Mouse (Mus musculus): ENCODE data around the gene Ephx4. TPM values are rescaled to one million over a fixed set of nuclear protein-coding genes. Genes with fewer than 3 reads are reported as not detected.

The Ephx4 gene
- polyA plus RNA-seq (2014; fragmentation: Nextera tagmentation; extraction: Ambion mirVana), result 0.95 and 1.1 TPM in 2 replicates

- 22% methylated on average over 5 of the region's 5 CpGs for WGBS
- H3K4me2 ChIP-seq (ENCODE audit: low read depth, low read length, severe bottlenecking), result peak within 1 kb of the TSS; percentile 96
- peak within 1 kb of the TSS; percentile 65 for H3K9ac ChIP-seq (ENCODE audit: low read length)
- no peaks in the 10 kb centered on the region; the same call in 1 of the 2 replicates for H3K4me1 ChIP-seq (replicated peaks; ENCODE audit: control insufficient read depth, insufficient read depth, low read length)
- ATAC-seq (replicated peaks; ENCODE audit: low FRiP score) (no peak), DNase-seq (ENCODE audit: low spot score) (no peak)
- H3K36me3 ChIP-seq (ENCODE audit: control insufficient read depth, insufficient read depth, low read length), result no peaks in the 10 kb centered on the region
- H3K27ac ChIP-seq (ENCODE audit: low read depth, low read length), result no peak within 1 kb of the TSS
- peaks cover 17% of the 10 kb centered on the region for H3K27me3 ChIP-seq (ENCODE audit: control insufficient read depth, insufficient read depth, low read length)
- no peaks in the 10 kb centered on the region for H3K9me3 ChIP-seq (ENCODE audit: control insufficient read depth, low read length)
- peak within 1 kb of the TSS; percentile 58 for H3K4me3 ChIP-seq (ENCODE audit: low read depth, low read length)
These were observed at the start of gene Ephx4 for GRCm38 (mm10) chr5:107402436-107402835. TSS of gene Ephx4 (plus strand) at chr5:107402736.

DNA sequence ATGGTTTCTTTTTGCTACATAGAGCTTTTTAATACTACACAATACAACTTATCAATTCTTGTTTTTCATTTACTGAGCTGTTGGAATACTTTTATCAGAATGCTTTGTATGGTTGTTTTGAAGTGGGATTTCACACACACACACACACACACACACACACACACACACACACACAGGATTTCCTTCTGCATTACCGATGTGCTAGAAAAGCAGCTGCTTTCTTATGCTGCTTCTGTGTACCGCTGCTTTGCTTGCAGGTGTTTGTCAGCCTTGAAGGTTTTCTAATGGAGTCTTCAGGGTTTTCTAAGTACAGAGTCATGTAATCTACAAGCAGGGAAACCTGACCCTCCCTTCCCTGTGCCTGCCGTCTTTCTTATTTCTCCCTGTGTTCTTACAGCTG is 48.6 kb upstream of the Ephx4 start:
- H3K4me1 ChIP-seq (replicated peaks; ENCODE audit: control insufficient read depth, insufficient read depth, low read length), result no peaks in the 10 kb centered on the region
- no peak overlapping the region for H3K4me2 ChIP-seq (ENCODE audit: low read depth, low read length, severe bottlenecking)
- 83% methylated on average over 3 of the region's 3 CpGs for WGBS
- H3K9ac ChIP-seq (ENCODE audit: low read length), result no peak overlapping the region
- ATAC-seq (replicated peaks; ENCODE audit: low FRiP score), result no peak
- no peaks in the 10 kb centered on the region for H3K27me3 ChIP-seq (ENCODE audit: control insufficient read depth, insufficient read depth, low read length)
- no peak overlapping the region for H3K27ac ChIP-seq (ENCODE audit: low read depth, low read length)
- H3K36me3 ChIP-seq (ENCODE audit: control insufficient read depth, insufficient read depth, low read length), result no peaks in the 10 kb centered on the region
- no peaks in the 10 kb centered on the region for H3K9me3 ChIP-seq (ENCODE audit: control insufficient read depth, low read length)
- no peak overlapping the region for H3K4me3 ChIP-seq (ENCODE audit: low read depth, low read length)
- DNase-seq (ENCODE audit: low spot score), result no peak

DNA sequence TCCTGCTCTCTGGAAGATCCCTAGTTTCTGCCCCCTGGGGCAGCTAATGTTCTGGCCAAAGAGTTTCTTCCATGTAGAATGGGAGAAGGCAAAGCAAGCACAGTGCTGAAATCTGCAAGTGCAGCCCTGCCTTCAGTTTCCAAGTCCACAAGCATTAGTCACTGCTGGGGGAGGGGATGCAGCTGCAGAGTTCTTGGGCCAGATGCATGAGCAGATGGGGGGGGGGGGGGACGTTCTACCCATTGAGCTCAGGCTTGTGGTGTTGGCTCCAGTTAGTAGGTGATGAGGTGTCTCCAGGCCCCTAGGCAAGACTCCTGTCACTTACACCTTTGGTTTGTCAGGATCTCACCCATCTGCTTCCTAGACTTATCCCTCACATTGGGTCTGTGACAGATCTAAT is 46.7 kb upstream of the Ephx4 start:
- Histone ChIP-seq H3K4me3 (ENCODE audit: low read depth, low read length) (no peak overlapping the region), H3K36me3 (ENCODE audit: control insufficient read depth, insufficient read depth, low read length) (no peaks in the 10 kb centered on the region), H3K4me2 (ENCODE audit: low read depth, low read length, severe bottlenecking) (no peak overlapping the region), H3K27me3 (ENCODE audit: control insufficient read depth, insufficient read depth, low read length) (no peaks in the 10 kb centered on the region), H3K4me1 (replicated peaks; ENCODE audit: control insufficient read depth, insufficient read depth, low read length) (no peaks in the 10 kb centered on the region), H3K9ac (ENCODE audit: low read length) (no peak overlapping the region), H3K27ac (ENCODE audit: low read depth, low read length) (no peak overlapping the region), H3K9me3 (ENCODE audit: control insufficient read depth, low read length) (no peaks in the 10 kb centered on the region)
- DNase-seq (ENCODE audit: low spot score) (no peak), ATAC-seq (replicated peaks; ENCODE audit: low FRiP score) (no peak)
- 54% methylated on average over 1 of the region's 1 CpGs for WGBS

DNA sequence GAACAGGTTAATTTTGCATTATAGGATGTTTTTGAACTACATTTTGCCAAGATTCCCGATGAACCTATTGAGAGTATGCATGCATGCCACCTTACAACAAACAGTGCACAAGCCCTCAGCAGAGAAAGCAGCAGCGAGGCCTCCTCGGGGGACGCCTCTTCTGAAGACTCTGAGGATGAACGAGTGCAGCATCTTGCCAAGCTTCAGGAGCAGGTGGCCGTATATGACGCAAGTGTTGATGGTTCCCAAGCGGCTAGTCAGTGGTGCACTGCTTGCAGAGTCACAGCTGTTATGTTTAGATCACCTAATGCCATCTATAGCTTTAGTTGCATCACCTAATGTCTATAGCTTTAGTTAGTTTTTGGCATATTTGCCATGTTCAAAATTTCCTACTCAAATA is 44.8 kb upstream of the Ephx4 start:
- no peaks in the 10 kb centered on the region for H3K27me3 ChIP-seq (ENCODE audit: control insufficient read depth, insufficient read depth, low read length)
- H3K9ac ChIP-seq (ENCODE audit: low read length), result no peak overlapping the region
- H3K4me2 ChIP-seq (ENCODE audit: low read depth, low read length, severe bottlenecking), result no peak overlapping the region
- no peaks in the 10 kb centered on the region for H3K36me3 ChIP-seq (ENCODE audit: control insufficient read depth, insufficient read depth, low read length)
- no peak overlapping the region for H3K4me3 ChIP-seq (ENCODE audit: low read depth, low read length)
- WGBS, result 89% methylated on average over 8 of the region's 8 CpGs
- DNase-seq (ENCODE audit: low spot score) (no peak), ATAC-seq (replicated peaks; ENCODE audit: low FRiP score) (no peak)
- H3K9me3 ChIP-seq (ENCODE audit: control insufficient read depth, low read length), result no peaks in the 10 kb centered on the region
- H3K27ac ChIP-seq (ENCODE audit: low read depth, low read length), result no peak overlapping the region
- H3K4me1 ChIP-seq (replicated peaks; ENCODE audit: control insufficient read depth, insufficient read depth, low read length), result no peaks in the 10 kb centered on the region

DNA sequence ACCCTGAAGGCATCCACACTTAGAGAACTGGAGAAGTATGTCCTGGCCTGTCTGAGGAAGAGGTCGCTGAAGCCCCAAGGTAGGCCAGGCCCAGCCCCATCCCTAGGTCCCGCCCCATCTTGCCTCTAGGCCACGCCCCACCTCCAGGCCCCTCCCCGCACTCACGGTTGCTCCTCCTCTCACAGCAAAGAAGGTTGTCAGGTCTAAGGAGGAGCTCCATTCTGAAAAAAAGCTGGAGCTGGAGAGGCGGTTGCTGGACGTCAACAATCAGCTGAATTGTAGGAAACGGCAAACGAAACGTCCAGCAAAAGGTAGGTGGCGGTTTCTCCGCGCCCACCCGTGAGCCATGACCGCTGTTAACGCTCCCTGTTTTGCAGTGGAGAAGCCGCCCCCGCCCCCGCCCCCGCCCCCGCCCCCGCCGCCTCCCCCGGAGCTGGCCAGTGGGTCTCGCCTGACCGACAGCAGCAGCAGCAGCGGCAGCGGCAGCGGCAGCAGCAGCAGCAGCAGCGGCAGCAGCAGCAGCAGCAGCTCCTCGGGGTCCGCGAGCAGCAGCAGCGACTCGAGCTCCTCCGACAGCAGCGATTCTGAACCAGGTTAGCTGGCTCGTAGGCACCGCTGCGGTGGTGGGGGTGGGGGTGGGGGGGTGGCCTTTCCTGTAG is 43.0 kb upstream of the Ephx4 start:
- peak; percentile 98 for ATAC-seq (replicated peaks; ENCODE audit: low FRiP score)
- Histone ChIP-seq H3K4me2 (ENCODE audit: low read depth, low read length, severe bottlenecking) (peak overlapping the region; percentile 61), H3K9ac (ENCODE audit: low read length) (peak overlapping the region; percentile 58), H3K9me3 (ENCODE audit: control insufficient read depth, low read length) (no peaks in the 10 kb centered on the region), H3K4me3 (ENCODE audit: low read depth, low read length) (peak overlapping the region; percentile 56), H3K27me3 (ENCODE audit: control insufficient read depth, insufficient read depth, low read length) (no peaks in the 10 kb centered on the region), H3K36me3 (ENCODE audit: control insufficient read depth, insufficient read depth, low read length) (no peaks in the 10 kb centered on the region), H3K27ac (ENCODE audit: low read depth, low read length) (0 out of 2 replicates have a peak overlapping the region, but pooled peaks have one; percentile 12), H3K4me1 (replicated peaks; ENCODE audit: control insufficient read depth, insufficient read depth, low read length) (no peaks in the 10 kb centered on the region)
- DNase-seq (ENCODE audit: low spot score), result peak; percentile 93
- under 1% methylated on average over 40 of the region's 40 CpGs for WGBS

DNA sequence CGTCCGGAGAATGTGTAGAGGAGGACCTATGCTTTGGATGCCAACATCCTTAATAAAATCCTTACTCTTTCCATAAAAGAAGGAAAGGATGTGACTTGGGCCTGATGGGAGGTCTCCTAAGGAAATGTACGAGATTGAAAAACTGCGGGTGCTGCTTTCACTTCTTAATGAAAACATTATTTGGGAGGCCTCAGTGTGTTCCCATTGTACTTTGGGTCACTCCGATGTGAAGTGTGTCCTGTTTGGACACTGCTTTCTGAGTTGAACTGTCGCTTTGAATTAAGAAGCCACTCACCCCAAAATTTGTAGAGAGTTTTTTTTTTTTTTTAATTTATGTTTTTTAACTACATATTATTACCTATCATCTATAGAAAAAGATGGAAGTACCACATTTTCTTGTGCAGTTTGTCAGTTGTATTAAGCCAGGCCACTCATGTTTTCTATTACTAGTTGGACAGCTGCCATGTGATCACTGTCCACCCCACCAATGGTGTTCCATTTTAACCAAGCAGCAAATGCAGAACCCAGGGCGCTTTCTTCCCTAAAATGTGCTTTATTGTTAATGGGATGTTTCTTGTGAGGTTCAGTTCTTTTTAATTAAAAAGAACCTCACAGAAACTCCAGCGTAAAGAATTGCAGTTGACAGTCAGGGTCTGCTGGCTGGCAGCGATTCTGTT is 42.3 kb upstream of the Ephx4 start:
- Histone ChIP-seq H3K9me3 (ENCODE audit: control insufficient read depth, low read length) (no peaks in the 10 kb centered on the region), H3K27ac (ENCODE audit: low read depth, low read length) (0 out of 2 replicates have a peak overlapping the region, but pooled peaks have one; percentile 12), H3K36me3 (ENCODE audit: control insufficient read depth, insufficient read depth, low read length) (no peaks in the 10 kb centered on the region), H3K4me3 (ENCODE audit: low read depth, low read length) (peak overlapping the region; percentile 56), H3K4me2 (ENCODE audit: low read depth, low read length, severe bottlenecking) (peak overlapping the region; percentile 61), H3K9ac (ENCODE audit: low read length) (peak overlapping the region; percentile 58), H3K4me1 (replicated peaks; ENCODE audit: control insufficient read depth, insufficient read depth, low read length) (no peaks in the 10 kb centered on the region), H3K27me3 (ENCODE audit: control insufficient read depth, insufficient read depth, low read length) (no peaks in the 10 kb centered on the region)
- no peak for ATAC-seq (replicated peaks; ENCODE audit: low FRiP score)
- 21% methylated on average over 9 of the region's 9 CpGs for WGBS
- no peak for DNase-seq (ENCODE audit: low spot score)

DNA sequence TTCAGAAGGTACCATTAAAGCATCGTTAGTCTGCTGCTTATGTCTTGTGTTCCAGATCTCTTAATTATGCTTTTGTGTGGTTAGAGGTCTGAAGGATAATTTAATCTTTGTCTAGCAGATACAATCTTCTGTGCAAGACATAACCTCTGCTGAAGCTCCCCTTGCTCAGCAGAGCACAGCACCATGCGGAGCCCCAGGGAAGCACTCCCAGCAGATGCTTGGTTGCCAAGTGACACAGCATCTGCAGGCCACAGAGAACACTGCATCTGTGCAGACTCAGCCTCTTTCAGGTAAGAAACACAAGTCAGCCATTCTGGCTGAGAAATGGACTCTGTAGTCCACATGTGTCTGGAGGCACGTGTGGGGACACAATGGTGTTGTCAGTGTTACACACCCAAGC is 32.5 kb upstream of the Ephx4 start:
- no peaks in the 10 kb centered on the region for H3K9me3 ChIP-seq (ENCODE audit: control insufficient read depth, low read length)
- no peak overlapping the region for H3K9ac ChIP-seq (ENCODE audit: low read length)
- ATAC-seq (replicated peaks; ENCODE audit: low FRiP score), result no peak
- DNase-seq (ENCODE audit: low spot score), result no peak
- no peaks in the 10 kb centered on the region for H3K36me3 ChIP-seq (ENCODE audit: control insufficient read depth, insufficient read depth, low read length)
- H3K27me3 ChIP-seq (ENCODE audit: control insufficient read depth, insufficient read depth, low read length), result no peaks in the 10 kb centered on the region
- WGBS, result 69% methylated on average over 3 of the region's 3 CpGs
- H3K4me3 ChIP-seq (ENCODE audit: low read depth, low read length), result no peak overlapping the region
- no peak overlapping the region for H3K4me2 ChIP-seq (ENCODE audit: low read depth, low read length, severe bottlenecking)
- H3K27ac ChIP-seq (ENCODE audit: low read depth, low read length), result no peak overlapping the region
- no peaks in the 10 kb centered on the region for H3K4me1 ChIP-seq (replicated peaks; ENCODE audit: control insufficient read depth, insufficient read depth, low read length)

DNA sequence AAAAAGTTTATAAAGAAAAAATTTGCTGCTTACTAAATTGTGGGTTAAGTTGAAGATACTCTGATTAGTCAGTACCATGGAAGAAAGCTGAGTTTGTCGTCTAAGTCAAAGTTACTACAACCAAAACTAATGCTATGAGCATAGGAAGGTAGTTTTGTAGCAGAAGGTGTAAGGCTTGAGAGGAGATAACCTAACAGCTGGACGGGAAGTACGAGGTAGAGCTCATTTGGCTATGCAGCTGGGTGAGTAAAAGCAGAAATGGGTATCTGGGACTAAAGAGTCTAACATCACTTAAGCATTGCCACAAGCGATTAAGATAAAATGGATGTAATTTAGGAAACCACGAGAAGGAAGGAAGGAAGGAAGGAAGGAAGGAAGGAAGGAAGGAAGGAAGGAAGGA is 31.2 kb upstream of the Ephx4 start:
- Histone ChIP-seq H3K4me1 (replicated peaks; ENCODE audit: control insufficient read depth, insufficient read depth, low read length) (no peaks in the 10 kb centered on the region), H3K36me3 (ENCODE audit: control insufficient read depth, insufficient read depth, low read length) (no peaks in the 10 kb centered on the region), H3K27ac (ENCODE audit: low read depth, low read length) (no peak overlapping the region), H3K9ac (ENCODE audit: low read length) (no peak overlapping the region), H3K27me3 (ENCODE audit: control insufficient read depth, insufficient read depth, low read length) (no peaks in the 10 kb centered on the region), H3K9me3 (ENCODE audit: control insufficient read depth, low read length) (no peaks in the 10 kb centered on the region), H3K4me2 (ENCODE audit: low read depth, low read length, severe bottlenecking) (no peak overlapping the region), H3K4me3 (ENCODE audit: low read depth, low read length) (no peak overlapping the region)
- 81% methylated on average over 5 of the region's 5 CpGs for WGBS
- no peak for DNase-seq (ENCODE audit: low spot score)
- ATAC-seq (replicated peaks; ENCODE audit: low FRiP score), result no peak

- Histone ChIP-seq H3K9ac (ENCODE audit: low read length) (no peak overlapping the region), H3K4me3 (ENCODE audit: low read depth, low read length) (no peak overlapping the region), H3K27me3 (ENCODE audit: control insufficient read depth, insufficient read depth, low read length) (no peaks in the 10 kb centered on the region), H3K36me3 (ENCODE audit: control insufficient read depth, insufficient read depth, low read length) (no peaks in the 10 kb centered on the region), H3K4me1 (replicated peaks; ENCODE audit: control insufficient read depth, insufficient read depth, low read length) (no peaks in the 10 kb centered on the region), H3K9me3 (ENCODE audit: control insufficient read depth, low read length) (no peaks in the 10 kb centered on the region), H3K27ac (ENCODE audit: low read depth, low read length) (no peak overlapping the region), H3K4me2 (ENCODE audit: low read depth, low read length, severe bottlenecking) (no peak overlapping the region)
- WGBS, result 88% methylated on average over 4 of the region's 4 CpGs
- DNase-seq (ENCODE audit: low spot score), result no peak
- no peak for ATAC-seq (replicated peaks; ENCODE audit: low FRiP score)
These were observed 29.3 kb upstream of the Ephx4 start for GRCm38 (mm10) chr5:107373256-107373655.
